Mouse (Mus musculus): ENCODE measurements at regions not wholly inside any gene's neighbourhood (a gene's known extent, or its start where the extent isn't known, plus 50 kb on each side); places are given as distances from the start of the nearest gene placed in this dataset.

GRCm38 (mm10) chr11:117559839-117560238 is 75.7 kb downstream of the Gm11733 start:
- TF ChIP-seq CTCF (IDR thresholded peaks at IDR 0.05; ENCODE audit: low read depth, low read length) (no peak), POLR2A (IDR thresholded peaks at IDR 0.05; ENCODE audit: extremely low read depth, insufficient read depth, low read length) (no peak)
